Mouse (Mus musculus) heart, adult 8-10 months (tissue): ENCODE measurements around the gene Dock3. TPM values are rescaled to one million over a fixed set of nuclear protein-coding genes. Genes with fewer than 3 reads are reported as not detected.

Experiments used
- DNase-seq: peaks from one replicate; pipeline ENCODE4 v3.0.0; 2022; ENCODE audit warnings: low spot score
- microRNA-seq: library from miRNA; unstranded; fragments of <30 nt; microRNA quantifications from one replicate; pipeline ENCODE4 v1.2.0, GENCODE M21; 2022
- total RNA-seq, 4 experiments: library from RNA; stranded (reverse); gene quantifications; 2 replicates each; pipeline ENCODE4 v1.2.4; 2022

Gene Dock3
- total RNA-seq, 4 experiments from 2014 or later = 15.1 to 23.8 (median 19.8) TPM

- DNase-seq = no peak
These were observed 342.4 kb downstream of the Dock3 start for GRCm38 (mm10) chr9:106889321-106889720.

GRCm38 (mm10) chr9:106888346-106888745, 343.4 kb downstream of the Dock3 start:
- no peak for DNase-seq

GRCm38 (mm10) chr9:106886828-106887702, 344.6 kb downstream of the Dock3 start, which contains the start of gene Rbm15b:
Gene Rbm15b, minus strand, starts transcription at chr9:106887428.
- peak; percentile 95 for DNase-seq

DNA sequence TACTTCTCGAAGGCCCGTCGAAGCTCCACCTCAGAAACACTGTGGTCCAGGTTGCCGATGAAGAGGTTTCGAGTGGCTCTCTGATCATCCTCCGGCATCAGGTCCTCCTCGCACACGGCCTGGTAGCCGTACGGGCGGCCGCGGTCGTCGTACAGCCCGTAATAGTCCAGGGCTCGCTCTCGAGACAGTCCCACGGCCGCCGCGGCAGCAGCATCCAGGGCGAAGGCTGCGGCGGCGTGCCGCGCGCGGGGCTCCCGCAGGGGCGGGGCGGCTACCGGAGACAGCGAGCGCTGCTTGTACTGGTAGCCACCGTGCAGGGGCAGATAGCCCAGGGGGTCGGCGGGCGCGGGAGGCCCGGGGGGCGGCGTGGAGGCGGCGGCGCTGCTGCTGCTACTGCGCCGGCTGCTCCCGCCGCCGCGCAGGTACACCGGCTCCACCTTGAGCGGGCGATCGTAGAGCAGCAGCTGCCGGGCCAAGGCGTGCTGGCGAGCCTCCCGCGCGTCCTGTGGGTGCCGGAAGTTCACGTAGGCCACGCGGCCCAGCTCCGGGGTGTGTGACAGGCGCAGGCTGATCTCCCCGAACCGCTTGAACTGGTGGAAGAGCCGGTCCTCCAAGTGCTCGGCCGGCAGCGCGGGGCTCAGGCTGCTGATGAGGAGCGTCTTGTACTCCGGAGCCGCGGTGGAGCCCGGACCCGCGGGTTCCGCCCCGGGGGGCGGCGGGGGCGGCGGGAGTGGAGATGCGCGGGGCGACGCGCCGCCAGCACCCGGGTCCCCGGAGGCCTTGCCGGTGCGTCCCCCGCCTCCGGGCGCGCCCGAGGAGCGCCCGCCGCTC, 345.6 kb downstream of the Dock3 start:
- no peak for DNase-seq

DNA sequence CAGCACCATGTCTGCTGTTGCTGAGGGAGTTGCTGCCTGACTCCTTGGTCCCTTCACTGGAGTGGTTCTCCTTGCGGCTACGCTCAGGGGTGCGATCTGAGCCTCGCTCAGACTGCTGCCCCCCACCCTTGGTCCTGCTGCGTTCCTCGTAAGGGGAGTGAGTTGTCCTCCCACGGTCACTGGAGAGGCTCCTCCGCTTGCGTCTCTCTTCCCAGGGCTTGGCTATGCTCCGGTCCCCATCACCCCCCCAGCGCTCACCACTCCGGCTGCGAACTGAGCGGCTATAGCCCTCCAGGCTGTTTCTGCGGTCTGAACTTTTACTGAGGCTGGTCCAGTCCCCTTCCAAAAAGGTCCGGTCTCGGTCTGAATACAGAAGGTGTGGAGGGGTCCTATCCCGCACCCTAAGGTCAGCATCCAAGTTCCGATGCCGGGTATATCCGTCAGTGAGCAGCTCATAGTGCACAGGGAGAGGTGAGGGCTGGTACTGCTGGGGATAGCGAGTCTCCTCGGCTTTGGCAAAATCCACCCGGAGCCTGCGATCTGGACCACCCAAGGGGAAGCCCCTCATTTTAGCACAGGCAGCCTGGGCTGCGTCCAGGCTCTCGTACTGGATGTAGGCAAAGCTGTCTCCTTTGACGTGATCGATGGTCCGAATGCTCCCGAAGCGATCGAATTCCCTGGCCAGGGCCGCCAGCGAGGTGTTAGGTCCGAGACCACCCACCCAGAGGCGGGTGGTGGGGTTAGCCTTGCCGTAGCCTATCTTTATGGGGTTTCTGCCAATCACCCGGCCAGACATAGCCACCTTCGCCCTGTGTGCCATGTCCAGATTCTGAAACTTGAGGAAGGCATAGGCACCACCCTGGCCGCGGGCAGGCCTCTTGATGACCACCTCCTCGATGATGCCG, 346.5 kb downstream of the Dock3 start:
- DNase-seq = no peak

GRCm38 (mm10) chr9:106884306-106884705, 347.4 kb downstream of the Dock3 start:
- DNase-seq = no peak

- no peak for DNase-seq
These were observed 348.6 kb downstream of the Dock3 start for GRCm38 (mm10) chr9:106883085-106883484.

DNA sequence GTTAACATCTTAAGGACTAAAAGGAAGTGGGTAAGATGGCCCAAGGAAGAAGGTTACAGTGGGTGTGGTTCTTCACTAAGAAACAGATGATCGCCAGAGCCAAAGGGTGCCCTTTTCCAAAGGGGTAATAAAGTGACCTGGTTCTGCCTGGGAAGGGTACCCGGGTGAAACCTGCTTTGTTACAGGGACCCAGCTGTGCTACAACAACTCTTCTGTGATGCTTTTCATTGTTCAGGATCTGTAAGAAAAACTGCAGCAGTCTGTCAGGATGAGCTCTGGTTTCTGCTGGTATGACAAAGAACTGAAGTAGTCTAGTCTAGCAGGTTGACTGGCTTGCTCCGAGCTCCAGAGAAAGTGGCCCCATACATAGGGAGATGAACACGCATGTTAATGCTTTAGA, 349.5 kb downstream of the Dock3 start:
- no peak for DNase-seq

DNA sequence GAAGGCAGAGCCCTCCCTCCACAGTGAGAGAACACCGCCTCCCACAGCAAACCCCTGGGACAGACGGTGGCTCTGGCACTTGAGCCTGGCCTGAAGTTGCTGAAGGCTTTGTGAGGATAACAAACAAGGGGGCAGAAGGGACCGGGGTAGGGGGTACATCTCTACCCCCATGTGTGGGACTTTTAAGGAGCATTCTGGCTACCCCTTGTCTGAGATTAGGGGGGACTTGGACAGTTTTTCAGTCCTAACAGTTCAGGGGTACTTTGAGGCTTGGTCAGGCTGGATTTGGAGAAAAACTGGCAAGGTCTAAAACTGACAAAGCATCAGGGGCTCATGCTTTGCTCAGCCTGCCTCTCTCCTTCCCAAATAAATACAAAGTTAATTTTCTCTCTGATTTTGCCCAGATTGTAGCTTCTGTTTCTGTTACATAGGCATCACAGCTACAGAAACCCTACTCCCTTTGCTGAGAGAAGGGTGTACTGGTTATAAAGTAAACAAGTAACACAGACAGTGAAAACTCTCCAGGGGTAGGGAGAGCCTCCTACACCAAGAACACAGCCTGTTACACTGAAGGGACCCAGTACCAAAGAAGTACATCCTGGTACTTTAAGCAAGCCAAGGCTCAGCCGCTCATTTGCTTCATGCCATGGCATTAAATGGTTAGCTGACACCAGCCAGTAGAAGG, 350.5 kb downstream of the Dock3 start:
- DNase-seq = no peak

DNA sequence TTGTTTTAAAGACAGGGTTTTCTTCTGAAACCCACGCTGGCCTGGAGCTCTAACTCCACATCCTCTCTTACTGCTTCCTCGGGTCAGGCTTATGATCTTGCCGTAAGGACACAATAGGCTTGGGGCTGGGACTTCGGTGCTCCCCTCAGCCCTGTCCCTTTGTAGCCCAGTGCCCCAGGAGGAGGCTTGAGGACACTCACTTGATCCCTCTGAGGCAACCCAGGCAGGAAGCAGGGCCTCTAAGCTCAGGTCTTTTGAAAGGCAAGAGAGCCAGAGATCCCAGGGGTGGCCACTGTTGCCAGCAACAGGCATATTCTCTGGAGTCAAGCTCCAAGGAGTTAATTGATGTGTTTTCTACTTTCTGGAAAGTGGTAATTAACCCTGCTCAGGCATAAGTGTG, 352.2 kb downstream of the Dock3 start:
- DNase-seq = no peak

GRCm38 (mm10) chr9:106876666-106877065, 355.0 kb downstream of the Dock3 start:
- DNase-seq = no peak

GRCm38 (mm10) chr9:106874216-106874615, 357.5 kb downstream of the Dock3 start:
- no peak for DNase-seq

DNA sequence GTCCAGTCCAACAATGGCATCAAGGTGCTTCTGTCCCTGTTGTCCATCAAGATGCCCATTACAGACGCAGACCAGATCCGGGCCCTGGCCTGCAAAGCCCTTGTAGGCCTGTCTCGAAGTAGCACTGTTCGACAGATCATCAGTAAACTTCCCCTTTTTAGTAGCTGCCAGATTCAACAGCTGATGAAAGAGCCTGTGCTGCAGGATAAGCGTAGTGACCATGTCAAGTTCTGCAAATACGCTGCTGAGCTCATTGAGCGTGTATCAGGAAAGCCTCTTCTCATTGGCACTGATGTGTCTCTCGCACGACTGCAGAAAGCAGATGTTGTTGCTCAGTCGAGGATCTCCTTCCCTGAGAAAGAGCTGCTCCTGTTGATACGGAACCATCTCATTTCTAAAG, 373.7 kb downstream of the Dock3 start:
- DNase-seq = no peak

DNA sequence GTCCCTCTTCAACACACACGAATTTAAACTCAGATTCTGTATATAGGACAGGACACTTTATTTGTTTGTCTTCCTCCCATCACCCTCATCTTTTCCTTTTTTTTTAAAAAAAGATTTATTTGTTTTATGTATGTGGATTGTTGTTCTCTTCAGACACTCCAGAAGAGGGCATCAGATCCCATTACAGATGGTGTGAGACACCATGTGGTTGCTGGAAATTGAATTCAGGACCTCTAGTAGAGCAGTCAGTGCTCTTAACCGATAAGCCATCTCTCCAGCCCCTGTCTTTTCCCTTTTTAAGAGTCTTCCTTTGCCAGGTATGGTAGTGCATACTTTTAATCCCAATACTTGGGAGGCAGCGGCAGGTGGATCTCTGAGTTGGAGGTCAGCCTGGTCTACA, 375.0 kb downstream of the Dock3 start:
- DNase-seq = no peak

Small RNAs within 50 kb of the gene (microRNA-seq; reads per million reads assigned to microRNA genes)
- not detected for gene Gm22238

Other genes starting within 250 kb of the Dock3 start
- 10 to 100 TPM; 27.2 to 38.4 (median 32.0) TPM for gene Mapkapk3, start 58.0 kb upstream of the Dock3 start, total RNA-seq
- gene Cish, start 64.1 kb upstream of the Dock3 start, total RNA-seq = 100 to 1,000 TPM in 3 of 4 experiments, 10 to 100 TPM in 1; 87.1 to 234 (median 146) TPM
- gene Hemk1, start 106.4 kb upstream of the Dock3 start, total RNA-seq = 10 to 100 TPM; 17.3 to 24.0 (median 19.9) TPM
- 10 to 100 TPM in 1 of 4 experiments, 1 to 10 TPM in 3; 5.6 to 10.3 (median 6.4) TPM for gene 6430571L13Rik, start 108.7 kb upstream of the Dock3 start, total RNA-seq
- 10 to 100 TPM; 10.4 to 18.4 (median 12.3) TPM for gene Cacna2d2, start 167.7 kb upstream of the Dock3 start, total RNA-seq